Mouse (Mus musculus) urinary bladder, postnatal 4 days (tissue): ENCODE results near the gene Rwdd3.

Experiments used
- DNase-seq, 2 experiments: peaks; one replicate each; pipeline ENCODE4 v3.0.0; 2021 to 2022; ENCODE audit warnings: low spot score in 2 of 2

Gene Rwdd3

GRCm38 (mm10) chr3:121160424-121160823 lies 11.1 kb downstream of the Rwdd3 start:
- DNase-seq = no peak

GRCm38 (mm10) chr3:121159566-121159965 lies 11.9 kb downstream of the Rwdd3 start:
- no peak for DNase-seq

GRCm38 (mm10) chr3:121158901-121159351 lies 12.6 kb downstream of the Rwdd3 start:
- DNase-seq = no peak

- no peak for DNase-seq
Observed at GRCm38 (mm10) chr3:121157546-121158330, 13.8 kb downstream of the Rwdd3 start.

GRCm38 (mm10) chr3:121156451-121157186 lies 14.9 kb downstream of the Rwdd3 start:
- no peak for DNase-seq

- no peak for DNase-seq
Observed at GRCm38 (mm10) chr3:121156043-121156442, 15.5 kb downstream of the Rwdd3 start.

- DNase-seq = no peak
Observed at GRCm38 (mm10) chr3:121133937-121134336, 37.6 kb downstream of the Rwdd3 start.

GRCm38 (mm10) chr3:121133039-121133438 lies 38.5 kb downstream of the Rwdd3 start:
- DNase-seq = no peak

GRCm38 (mm10) chr3:121127171-121127570 lies 44.3 kb downstream of the Rwdd3 start:
- no peak for DNase-seq

- no peak for DNase-seq
Observed at GRCm38 (mm10) chr3:121126476-121126875, 45.0 kb downstream of the Rwdd3 start.

GRCm38 (mm10) chr3:121121072-121121471 lies 50.4 kb downstream of the Rwdd3 start:
- DNase-seq = no peak

- DNase-seq = no peak
Observed at GRCm38 (mm10) chr3:121116590-121116989, 54.9 kb downstream of the Rwdd3 start.

- no peak for DNase-seq
Observed at GRCm38 (mm10) chr3:121116067-121116466, 55.4 kb downstream of the Rwdd3 start.

- no peak for DNase-seq
Observed at GRCm38 (mm10) chr3:121111068-121111467, 60.4 kb downstream of the Rwdd3 start.

- no peak for DNase-seq
Observed at GRCm38 (mm10) chr3:121110430-121110829, 61.1 kb downstream of the Rwdd3 start.

- no peak for DNase-seq
Observed at GRCm38 (mm10) chr3:121107481-121107880, 64.0 kb downstream of the Rwdd3 start.

- DNase-seq = no peak
Observed at GRCm38 (mm10) chr3:121105408-121105708, 66.1 kb downstream of the Rwdd3 start.
